Mouse (Mus musculus): ENCODE measurements around the gene F830045P16Rik. TPM values are rescaled to one million over a fixed set of nuclear protein-coding genes. Genes with fewer than 3 reads are reported as not detected.
A peak's percentile ranks its signal among the peaks of the same experiment; 100 is the strongest.

Gene F830045P16Rik
- polyA plus RNA-seq (2012; ENCODE audit: insufficient read depth, insufficient read length, missing spikeins): not detected in 2 replicates

DNA sequence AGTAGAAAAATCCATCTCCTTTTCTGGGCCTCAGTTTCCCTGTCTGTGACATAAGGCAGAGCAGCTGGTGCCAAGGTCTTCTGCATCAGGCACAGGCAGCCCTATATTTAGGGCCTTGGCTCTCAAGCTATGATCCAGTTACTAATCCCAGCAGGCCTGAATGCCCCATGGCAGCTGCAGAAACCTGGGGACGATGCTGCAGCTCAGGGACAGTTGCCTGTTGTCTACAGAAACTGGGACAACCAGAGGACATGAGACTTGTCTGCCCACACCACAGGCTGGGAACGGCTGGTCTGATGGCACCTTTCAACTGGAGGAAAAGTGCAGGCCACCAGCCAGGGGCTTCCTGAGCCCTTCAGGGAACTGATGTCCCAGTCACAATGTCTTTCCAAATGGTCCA, at the start of gene F830045P16Rik:
TSS of gene F830045P16Rik (minus strand) at position 226 of the 400 bp plus-strand sequence.
- no peak within 1 kb of the TSS for H3K4me3 ChIP-seq (ENCODE audit: insufficient read depth, low read depth, low read length)
- no peaks in the 10 kb centered on the region for H3K4me1 ChIP-seq (ENCODE audit: control insufficient read depth, insufficient read depth, insufficient read length, low read length)

DNA sequence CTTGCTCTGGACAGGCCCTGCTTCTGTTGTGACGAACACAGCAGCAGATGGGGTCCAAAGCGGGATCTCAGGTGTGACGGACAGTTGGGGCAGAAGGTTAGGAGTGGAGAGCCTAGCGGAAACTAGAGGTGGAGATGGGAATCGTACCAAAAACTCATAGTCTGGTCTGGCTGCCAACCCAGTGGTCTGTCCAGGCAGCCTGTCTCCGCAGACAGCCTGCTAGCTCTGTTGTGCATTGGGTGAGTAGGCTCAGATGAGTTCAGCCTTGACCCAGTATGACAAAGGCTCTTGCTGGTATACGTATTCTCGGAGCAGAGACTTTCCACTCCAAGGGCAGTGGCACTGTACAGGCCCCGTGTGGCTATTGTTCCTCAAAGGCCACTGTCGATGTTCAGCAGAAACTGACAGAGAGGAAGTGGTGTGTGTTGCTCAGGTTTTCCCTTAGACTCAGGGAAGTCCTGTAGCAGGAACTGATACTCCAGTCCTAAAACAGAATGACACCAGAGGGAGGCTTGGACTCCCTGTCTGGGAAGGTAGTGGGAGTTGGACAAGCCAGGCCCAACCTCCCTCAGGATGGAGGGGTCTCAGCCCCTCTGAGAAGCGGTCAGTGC, 49.6 kb upstream of the F830045P16Rik start:
- H3K27ac ChIP-seq (replicated peaks; ENCODE audit: low read depth, low read length): no peak overlapping the region
- no peak overlapping the region for H3K4me3 ChIP-seq (ENCODE audit: insufficient read depth, low read depth, low read length)
- H3K4me1 ChIP-seq (ENCODE audit: control insufficient read depth, insufficient read depth, insufficient read length, low read length): peaks cover 9% of the 10 kb centered on the region

More for the DNA sequence above, at the start of gene F830045P16Rik:
- H3K27ac ChIP-seq (replicated peaks; ENCODE audit: low read depth, low read length): no peak within 1 kb of the TSS

DNA sequence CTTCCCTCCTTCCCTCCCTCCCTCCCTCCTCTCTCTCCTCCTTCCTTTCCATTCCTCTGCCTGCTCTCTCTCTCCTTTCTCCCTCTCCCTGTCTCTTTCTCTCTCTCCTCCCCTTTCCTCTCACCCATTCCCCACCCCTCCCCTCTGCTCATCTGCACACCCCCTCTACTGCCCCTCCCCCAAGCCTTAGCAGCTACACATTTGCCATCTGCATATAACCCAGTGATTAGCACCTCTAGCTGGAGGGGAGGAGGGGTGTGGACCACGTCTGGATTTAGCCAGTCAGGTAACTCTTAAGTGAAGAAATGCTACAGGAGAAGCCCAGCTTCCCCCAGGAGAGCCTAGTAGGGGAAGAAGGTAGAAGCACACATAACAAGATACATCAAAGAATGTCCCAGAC, 48.5 kb upstream of the F830045P16Rik start:
- Histone ChIP-seq H3K4me1 (ENCODE audit: control insufficient read depth, insufficient read depth, insufficient read length, low read length) (peaks cover 9% of the 10 kb centered on the region), H3K27ac (replicated peaks; ENCODE audit: low read depth, low read length) (no peak overlapping the region), H3K4me3 (ENCODE audit: insufficient read depth, low read depth, low read length) (no peak overlapping the region)

DNA sequence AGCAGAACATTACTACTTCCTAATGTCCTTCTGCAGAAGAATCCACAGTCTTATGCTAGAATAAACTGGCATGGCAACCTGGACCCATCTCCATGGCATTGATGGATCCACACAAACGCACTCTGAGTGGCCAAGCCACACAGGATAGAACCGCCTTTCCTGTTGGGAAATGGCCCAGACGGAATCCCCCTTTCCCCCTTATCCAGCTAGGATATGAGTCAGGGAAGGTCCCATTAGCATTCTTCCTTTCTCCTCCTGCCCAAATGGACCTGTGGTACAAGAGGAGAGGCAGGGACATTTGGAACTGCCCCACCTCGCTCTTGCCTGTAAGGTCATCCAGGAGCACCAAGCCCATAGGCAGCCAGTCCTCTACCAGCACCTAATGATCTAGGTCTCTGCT, 45.9 kb upstream of the F830045P16Rik start:
- Histone ChIP-seq H3K27ac (replicated peaks; ENCODE audit: low read depth, low read length) (no peak overlapping the region), H3K4me3 (ENCODE audit: insufficient read depth, low read depth, low read length) (no peak overlapping the region), H3K4me1 (ENCODE audit: control insufficient read depth, insufficient read depth, insufficient read length, low read length) (no peaks in the 10 kb centered on the region; the same call in 1 of the 2 replicates)

DNA sequence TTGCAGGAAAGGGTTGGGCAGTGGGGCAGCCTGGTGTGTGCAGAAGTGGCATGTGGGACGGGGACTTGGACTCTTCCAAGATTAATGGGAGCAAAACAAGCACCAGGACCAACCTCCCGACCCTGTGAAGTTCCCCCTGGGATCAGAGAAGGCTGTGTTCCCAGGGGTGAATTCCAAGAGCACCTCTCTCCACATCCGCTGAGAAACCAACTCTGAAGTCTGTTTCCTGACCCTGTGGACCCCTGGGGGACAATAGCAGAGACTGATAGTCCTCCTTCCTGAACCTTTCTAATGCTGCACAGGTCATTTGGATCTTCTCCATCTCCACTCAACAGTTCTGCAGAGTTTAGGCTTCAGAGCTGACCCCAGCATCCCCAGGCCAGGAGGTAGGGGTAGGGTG, 45.4 kb upstream of the F830045P16Rik start:
- no peak overlapping the region for H3K27ac ChIP-seq (replicated peaks; ENCODE audit: low read depth, low read length)
- H3K4me3 ChIP-seq (ENCODE audit: insufficient read depth, low read depth, low read length): no peak overlapping the region
- peaks cover 2% of the 10 kb centered on the region; the same call in 1 of the 2 replicates for H3K4me1 ChIP-seq (ENCODE audit: control insufficient read depth, insufficient read depth, insufficient read length, low read length)

DNA sequence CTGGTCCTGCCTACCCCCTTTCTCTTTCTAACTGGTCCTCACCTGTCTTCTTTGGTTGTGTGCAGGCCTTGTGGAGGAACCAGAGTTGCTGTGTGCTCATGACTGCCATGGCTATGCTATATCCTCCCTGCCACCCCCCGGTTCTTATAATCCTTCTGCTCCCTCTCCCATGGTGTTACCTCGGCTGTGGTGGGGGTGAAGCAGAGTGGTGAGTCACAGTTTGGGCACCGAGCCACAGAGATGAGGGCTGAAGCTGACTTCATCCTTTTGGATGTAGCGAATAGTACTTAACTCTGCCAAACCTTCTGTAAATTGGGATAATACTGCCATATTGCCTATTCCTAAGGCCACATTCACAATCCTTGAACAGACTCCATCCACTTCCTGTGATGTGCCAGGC, 44.3 kb upstream of the F830045P16Rik start:
- Histone ChIP-seq H3K4me3 (ENCODE audit: insufficient read depth, low read depth, low read length) (no peak overlapping the region), H3K4me1 (ENCODE audit: control insufficient read depth, insufficient read depth, insufficient read length, low read length) (peaks cover 4% of the 10 kb centered on the region; the same call in 1 of the 2 replicates), H3K27ac (replicated peaks; ENCODE audit: low read depth, low read length) (no peak overlapping the region)

DNA sequence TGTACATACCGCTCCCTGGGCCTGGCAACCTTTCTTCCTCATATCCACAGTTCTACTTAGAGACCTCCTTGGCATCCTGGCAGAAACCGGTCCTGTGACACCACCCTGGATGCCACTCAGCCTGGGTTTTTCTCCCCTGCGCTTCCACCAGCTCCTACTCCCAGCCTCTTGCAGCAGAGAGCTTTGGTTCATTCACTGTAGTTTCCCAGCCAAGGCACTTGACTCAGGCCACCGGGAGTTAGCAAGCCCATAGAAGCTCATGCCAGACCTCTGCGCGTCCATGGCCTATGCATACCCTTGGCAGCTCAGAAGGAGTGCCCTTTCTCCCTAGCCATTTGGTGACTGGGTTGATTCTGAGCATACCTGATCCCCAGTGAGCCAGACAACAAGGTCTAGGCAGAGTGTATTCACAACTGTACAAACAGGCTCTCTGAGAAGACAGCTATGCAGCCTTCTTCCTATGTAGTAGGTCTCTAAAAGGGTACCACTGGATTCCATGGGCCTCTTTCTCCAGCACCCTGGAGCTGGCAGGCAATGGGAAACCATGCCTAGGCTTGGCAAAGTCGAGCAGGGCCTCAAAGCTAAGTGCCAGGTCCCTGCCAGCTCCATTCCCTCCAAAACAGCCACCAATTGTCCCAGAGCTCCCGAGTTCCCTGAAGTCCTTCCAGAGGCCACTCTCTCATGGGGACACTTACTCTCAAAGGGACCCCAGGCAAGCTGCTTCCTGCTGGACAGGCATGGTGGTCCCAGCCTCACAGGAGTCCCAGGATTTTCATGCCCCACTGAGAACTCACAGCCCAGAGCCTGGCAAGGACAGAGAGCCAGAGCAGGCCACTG, 40.4 kb upstream of the F830045P16Rik start:
- Histone ChIP-seq H3K4me3 (ENCODE audit: insufficient read depth, low read depth, low read length) (no peak overlapping the region), H3K27ac (replicated peaks; ENCODE audit: low read depth, low read length) (peak overlapping the region; percentile 32; the same call in 1 of the 2 replicates), H3K4me1 (ENCODE audit: control insufficient read depth, insufficient read depth, insufficient read length, low read length) (peaks cover 4% of the 10 kb centered on the region; the same call in 1 of the 2 replicates)

DNA sequence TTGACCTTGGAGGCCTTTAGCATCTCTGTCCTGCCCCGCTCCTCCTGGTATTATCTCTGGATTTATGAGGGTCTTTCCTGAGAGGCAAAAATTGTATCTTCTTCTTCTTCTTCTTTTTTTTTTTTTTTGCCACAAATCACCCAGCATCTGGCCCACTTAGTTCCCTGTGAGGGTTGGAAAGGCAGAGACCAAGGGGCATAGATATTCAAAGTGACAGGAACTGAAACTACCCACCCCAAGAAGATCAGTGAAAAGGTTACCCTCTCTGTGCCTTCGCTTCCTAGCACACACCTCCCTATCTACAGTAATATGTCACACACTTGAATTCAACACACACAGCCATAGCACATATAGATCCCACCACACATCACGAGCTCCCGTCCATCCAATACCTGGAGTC, 38.7 kb upstream of the F830045P16Rik start:
- H3K27ac ChIP-seq (replicated peaks; ENCODE audit: low read depth, low read length): no peak overlapping the region
- no peak overlapping the region for H3K4me3 ChIP-seq (ENCODE audit: insufficient read depth, low read depth, low read length)
- peaks cover 4% of the 10 kb centered on the region; the same call in 1 of the 2 replicates for H3K4me1 ChIP-seq (ENCODE audit: control insufficient read depth, insufficient read depth, insufficient read length, low read length)

DNA sequence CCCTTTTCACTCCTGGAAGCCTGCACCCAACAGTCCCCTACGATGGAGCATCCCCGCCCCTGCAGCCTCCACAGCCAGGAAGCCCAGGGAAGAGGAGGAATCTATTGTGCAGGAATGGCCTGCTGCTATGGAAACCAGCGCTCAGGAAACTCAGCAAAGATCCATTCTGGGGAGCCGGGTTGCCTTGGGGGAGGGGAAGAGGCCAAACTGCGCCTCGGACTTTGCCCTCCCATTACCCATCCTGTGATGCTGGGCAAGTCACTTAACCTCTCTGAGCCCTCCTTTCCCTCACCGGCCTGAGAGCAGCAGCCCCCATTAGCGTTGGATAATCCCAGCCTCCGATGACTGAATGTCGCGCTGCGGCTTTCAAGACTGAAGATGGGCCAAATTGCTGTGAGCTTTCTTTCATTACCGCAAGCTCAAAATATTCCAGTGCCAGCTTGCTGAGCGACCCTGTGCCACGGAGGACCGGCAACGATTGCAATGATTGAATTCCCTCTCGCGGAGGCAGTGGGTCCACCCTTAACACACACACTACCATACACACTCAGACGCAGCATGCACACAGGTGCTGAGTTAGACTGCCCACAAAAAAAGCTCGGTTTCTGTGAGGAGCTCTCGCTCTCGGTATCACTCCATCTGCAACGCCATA, 38.1 kb upstream of the F830045P16Rik start:
- H3K4me1 ChIP-seq (ENCODE audit: control insufficient read depth, insufficient read depth, insufficient read length, low read length): peaks cover 4% of the 10 kb centered on the region; the same call in 1 of the 2 replicates
- no peak overlapping the region for H3K27ac ChIP-seq (replicated peaks; ENCODE audit: low read depth, low read length)
- no peak overlapping the region for H3K4me3 ChIP-seq (ENCODE audit: insufficient read depth, low read depth, low read length)

DNA sequence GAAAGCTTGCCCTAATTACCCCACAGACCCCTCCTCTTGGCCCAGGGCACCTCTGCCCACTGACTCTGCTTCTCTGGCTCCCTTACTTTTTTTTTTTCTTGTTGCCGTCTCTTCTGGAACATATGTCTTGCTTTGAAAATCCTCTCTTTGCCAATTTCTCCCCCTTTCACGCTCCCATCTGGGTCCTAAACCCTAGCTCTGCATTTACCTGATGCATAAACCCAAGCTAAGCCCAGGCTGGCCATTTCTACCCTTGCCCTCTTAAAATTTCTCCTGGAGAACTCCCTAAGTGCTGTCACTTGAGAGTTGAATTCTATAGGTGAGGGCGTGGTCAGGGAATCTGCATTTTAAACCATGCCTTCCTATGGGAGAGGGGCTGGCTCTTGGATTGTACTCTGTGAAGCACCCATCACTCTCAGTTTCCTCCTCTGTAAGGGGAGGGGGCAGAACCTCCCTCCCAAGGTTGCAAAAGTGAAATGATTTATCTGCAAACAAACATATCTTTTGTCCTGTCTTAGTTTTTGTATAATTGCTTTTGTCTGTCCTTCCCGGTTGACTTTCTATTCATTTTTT, 37.4 kb upstream of the F830045P16Rik start:
- no peak overlapping the region for H3K4me3 ChIP-seq (ENCODE audit: insufficient read depth, low read depth, low read length)
- H3K4me1 ChIP-seq (ENCODE audit: control insufficient read depth, insufficient read depth, insufficient read length, low read length): peaks cover 4% of the 10 kb centered on the region; the same call in 1 of the 2 replicates
- H3K27ac ChIP-seq (replicated peaks; ENCODE audit: low read depth, low read length): no peak overlapping the region

DNA sequence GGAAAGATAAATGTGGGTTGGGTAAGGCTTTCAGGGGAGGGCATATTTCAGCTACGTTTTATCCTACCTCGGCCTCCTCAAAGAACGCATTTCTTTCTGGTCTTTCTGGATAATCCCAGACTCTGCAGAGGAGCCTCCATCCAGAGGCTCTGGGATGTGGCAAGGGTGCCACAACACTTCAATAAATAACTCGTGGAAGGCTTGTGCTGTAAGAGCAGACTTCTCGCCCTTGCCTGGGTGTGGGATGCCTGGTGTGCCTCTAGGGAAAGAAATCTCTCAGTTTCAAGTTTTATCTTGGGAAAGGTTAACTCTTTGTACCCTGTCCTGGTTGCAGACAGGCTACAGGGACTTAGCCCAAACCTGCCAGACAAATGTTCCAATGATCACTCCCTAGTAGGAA, 33.2 kb upstream of the F830045P16Rik start:
- Histone ChIP-seq H3K4me1 (ENCODE audit: control insufficient read depth, insufficient read depth, insufficient read length, low read length) (no peaks in the 10 kb centered on the region), H3K27ac (replicated peaks; ENCODE audit: low read depth, low read length) (no peak overlapping the region), H3K4me3 (ENCODE audit: insufficient read depth, low read depth, low read length) (no peak overlapping the region)

DNA sequence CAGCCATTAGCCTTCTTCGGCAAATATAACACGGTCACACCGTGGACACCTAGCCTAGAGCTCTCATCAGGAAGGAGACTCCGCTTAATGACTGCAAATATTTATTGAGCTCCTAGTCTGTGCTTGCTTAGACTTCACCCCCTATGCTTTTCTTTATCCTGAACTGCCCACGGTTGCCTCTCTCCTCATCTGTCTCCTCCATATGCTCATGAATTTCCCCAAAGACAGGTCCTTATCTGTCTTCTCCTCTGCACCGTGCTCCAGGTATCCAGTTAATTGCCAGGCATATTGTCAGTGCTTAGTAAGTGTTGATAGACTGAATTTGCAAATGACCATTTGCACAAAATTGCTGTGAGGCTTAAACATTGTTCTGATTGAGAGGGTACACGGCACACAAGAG, 32.7 kb upstream of the F830045P16Rik start:
- H3K4me1 ChIP-seq (ENCODE audit: control insufficient read depth, insufficient read depth, insufficient read length, low read length): no peaks in the 10 kb centered on the region
- no peak overlapping the region for H3K27ac ChIP-seq (replicated peaks; ENCODE audit: low read depth, low read length)
- H3K4me3 ChIP-seq (ENCODE audit: insufficient read depth, low read depth, low read length): no peak overlapping the region

DNA sequence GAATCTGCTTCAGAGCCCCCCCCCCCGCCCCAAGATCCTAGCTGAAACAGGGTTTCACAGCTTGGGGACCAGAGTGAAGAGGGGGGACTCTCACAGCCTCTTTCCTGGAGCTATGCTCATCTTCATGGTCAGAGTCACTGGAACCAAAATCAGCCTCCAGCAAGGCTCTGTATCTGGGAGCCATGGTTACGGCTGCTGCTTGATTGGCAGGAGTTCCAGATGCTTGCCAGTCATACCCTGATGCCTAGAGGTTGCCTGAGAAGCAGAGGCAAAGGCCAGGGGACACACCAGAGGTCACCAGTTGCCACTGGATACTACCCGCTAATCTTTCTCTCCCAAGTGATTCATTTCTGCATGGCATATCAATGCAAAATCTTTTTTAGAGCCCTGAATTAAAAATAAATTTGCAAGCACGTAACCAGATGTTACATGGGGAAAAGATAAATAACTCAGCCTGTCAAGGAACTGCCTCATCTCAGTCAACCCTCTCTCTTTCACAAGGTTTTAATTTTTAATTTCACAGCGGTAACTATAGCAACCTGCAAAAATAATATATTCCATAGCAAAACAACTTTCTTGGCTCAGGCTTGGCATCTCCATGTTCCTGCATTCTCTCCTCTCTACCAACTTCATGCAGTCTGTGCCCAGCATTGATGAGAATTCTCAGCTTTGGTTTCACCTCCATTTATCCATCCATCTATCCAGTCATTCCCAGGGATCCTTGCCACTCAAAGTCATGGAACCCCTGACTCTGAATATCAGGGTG, 27.7 kb upstream of the F830045P16Rik start:
- no peaks in the 10 kb centered on the region for H3K4me1 ChIP-seq (ENCODE audit: control insufficient read depth, insufficient read depth, insufficient read length, low read length)
- no peak overlapping the region for H3K4me3 ChIP-seq (ENCODE audit: insufficient read depth, low read depth, low read length)

DNA sequence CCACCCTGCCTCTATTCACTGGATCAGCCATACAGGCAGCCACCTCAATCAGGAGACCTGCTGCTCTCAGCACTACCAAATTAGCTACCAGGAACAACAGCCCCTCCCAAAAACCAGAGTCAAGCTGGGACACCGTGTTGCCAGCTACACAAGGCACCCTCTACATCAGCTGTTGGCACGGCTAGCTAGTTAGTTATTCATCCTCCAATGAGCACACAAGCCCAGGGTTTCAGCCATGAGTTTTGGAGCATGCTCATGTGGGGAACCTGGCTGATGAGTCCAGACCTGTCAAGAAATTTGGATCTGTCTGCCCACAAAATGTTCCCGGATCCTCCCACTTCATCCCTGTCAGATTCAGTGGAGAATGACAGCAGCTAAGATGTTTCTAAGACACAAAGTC, 25.4 kb upstream of the F830045P16Rik start:
- Histone ChIP-seq H3K4me1 (ENCODE audit: control insufficient read depth, insufficient read depth, insufficient read length, low read length) (peaks cover 5% of the 10 kb centered on the region), H3K4me3 (ENCODE audit: insufficient read depth, low read depth, low read length) (no peak overlapping the region), H3K27ac (replicated peaks; ENCODE audit: low read depth, low read length) (no peak overlapping the region)

More for the DNA sequence above, 27.7 kb upstream of the F830045P16Rik start:
- no peak overlapping the region for H3K27ac ChIP-seq (replicated peaks; ENCODE audit: low read depth, low read length)
